Mouse (Mus musculus): ENCODE data around the gene Calhm6. TPM values are rescaled to one million over a fixed set of nuclear protein-coding genes. Genes with fewer than 3 reads are reported as not detected.

Gene Calhm6
- total and polyA plus RNA-seq, 2 experiments from 2014 or later = 0.44 to 1.1 TPM

DNA sequence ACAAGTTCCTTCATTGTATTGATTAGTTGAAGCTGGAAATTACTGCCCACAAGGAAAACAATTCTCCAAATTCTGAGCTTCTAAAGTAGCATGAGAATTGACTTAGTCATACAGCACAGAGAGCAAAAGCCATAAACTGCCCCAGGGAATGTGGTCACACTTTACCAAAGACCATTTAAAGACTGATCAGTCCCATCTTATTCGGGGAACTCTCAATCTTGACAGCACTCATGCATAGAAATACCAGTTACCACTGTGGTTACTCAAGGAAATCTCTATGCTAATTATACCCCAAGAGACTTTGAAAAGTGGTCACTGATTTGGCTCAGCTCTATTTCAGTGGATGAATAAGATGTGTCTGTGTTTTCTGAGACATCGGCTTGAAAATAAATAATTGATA lies 32.6 kb downstream of the Calhm6 start:
- DNase-seq (ENCODE audit: low spot score) (no peak), ATAC-seq (ENCODE audit: low FRiP score) (no peak)
- Histone ChIP-seq H3K4me3 (ENCODE audit: low read depth, low read length) (no peak overlapping the region), H3K9ac (replicated peaks; ENCODE audit: low read length, poor library complexity, severe bottlenecking) (no peak overlapping the region), H3K9me3 (ENCODE audit: low read length) (no peaks in the 10 kb centered on the region), H3K27ac (ENCODE audit: low read depth, low read length) (no peak overlapping the region), H3K36me3 (ENCODE audit: insufficient read depth, low read length) (no peaks in the 10 kb centered on the region), H3K4me1 (ENCODE audit: insufficient read depth, low read length) (no peaks in the 10 kb centered on the region), H3K27me3 (ENCODE audit: insufficient read depth, low read length) (no peaks in the 10 kb centered on the region), H3K4me2 (ENCODE audit: low read depth, low read length, poor library complexity, severe bottlenecking) (no peak overlapping the region)
- WGBS = 51% methylated on average over 2 of the region's 2 CpGs
- TF ChIP-seq CTCF (IDR thresholded peaks at IDR 0.05) = no peak

GRCm38 (mm10) chr10:34091888-34092287 lies 35.9 kb downstream of the Calhm6 start:
- no peaks in the 10 kb centered on the region for H3K4me1 ChIP-seq (ENCODE audit: insufficient read depth, low read length)
- no peaks in the 10 kb centered on the region for H3K36me3 ChIP-seq (ENCODE audit: insufficient read depth, low read length)
- no peaks in the 10 kb centered on the region for H3K9me3 ChIP-seq (ENCODE audit: low read length)
- H3K27me3 ChIP-seq (ENCODE audit: insufficient read depth, low read length) = no peaks in the 10 kb centered on the region
- no peak for ATAC-seq (ENCODE audit: low FRiP score)
- no peak overlapping the region for H3K4me3 ChIP-seq (ENCODE audit: low read depth, low read length)
- H3K4me2 ChIP-seq (ENCODE audit: low read depth, low read length, poor library complexity, severe bottlenecking) = no peak overlapping the region
- TF ChIP-seq CTCF (IDR thresholded peaks at IDR 0.05) = no peak
- no peak overlapping the region for H3K27ac ChIP-seq (ENCODE audit: low read depth, low read length)
- 67% methylated on average over 5 of the region's 5 CpGs for WGBS
- H3K9ac ChIP-seq (replicated peaks; ENCODE audit: low read length, poor library complexity, severe bottlenecking) = no peak overlapping the region
- DNase-seq (ENCODE audit: low spot score) = no peak

DNA sequence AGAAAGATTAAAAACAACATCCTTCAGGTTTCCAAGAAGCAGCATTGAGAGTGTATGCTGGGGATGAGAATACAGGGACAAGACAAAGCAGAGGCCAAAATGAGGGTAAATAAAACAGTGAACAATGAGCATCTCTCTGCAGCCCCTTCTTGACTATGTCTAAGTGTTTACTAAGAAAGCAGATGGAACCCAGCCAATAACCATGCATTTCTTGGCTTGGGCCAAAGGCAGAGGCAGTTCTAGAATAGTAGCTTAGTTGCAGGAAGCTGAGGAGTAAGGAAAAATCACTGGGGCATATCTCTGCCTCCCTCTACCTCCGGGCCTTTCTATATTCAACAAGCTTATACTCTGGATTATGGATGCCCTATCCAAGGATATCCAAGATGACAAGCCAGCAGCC lies 37.3 kb downstream of the Calhm6 start:
- TF ChIP-seq CTCF (IDR thresholded peaks at IDR 0.05) = no peak
- no peak overlapping the region for H3K27ac ChIP-seq (ENCODE audit: low read depth, low read length)
- H3K27me3 ChIP-seq (ENCODE audit: insufficient read depth, low read length) = no peaks in the 10 kb centered on the region
- H3K4me2 ChIP-seq (ENCODE audit: low read depth, low read length, poor library complexity, severe bottlenecking) = no peak overlapping the region
- no peak overlapping the region for H3K4me3 ChIP-seq (ENCODE audit: low read depth, low read length)
- DNase-seq (ENCODE audit: low spot score) = no peak
- ATAC-seq (ENCODE audit: low FRiP score) = no peak
- 83% methylated on average over 1 of the region's 1 CpGs for WGBS
- no peaks in the 10 kb centered on the region for H3K36me3 ChIP-seq (ENCODE audit: insufficient read depth, low read length)
- H3K4me1 ChIP-seq (ENCODE audit: insufficient read depth, low read length) = no peaks in the 10 kb centered on the region
- H3K9ac ChIP-seq (replicated peaks; ENCODE audit: low read length, poor library complexity, severe bottlenecking) = no peak overlapping the region
- no peaks in the 10 kb centered on the region for H3K9me3 ChIP-seq (ENCODE audit: low read length)

DNA sequence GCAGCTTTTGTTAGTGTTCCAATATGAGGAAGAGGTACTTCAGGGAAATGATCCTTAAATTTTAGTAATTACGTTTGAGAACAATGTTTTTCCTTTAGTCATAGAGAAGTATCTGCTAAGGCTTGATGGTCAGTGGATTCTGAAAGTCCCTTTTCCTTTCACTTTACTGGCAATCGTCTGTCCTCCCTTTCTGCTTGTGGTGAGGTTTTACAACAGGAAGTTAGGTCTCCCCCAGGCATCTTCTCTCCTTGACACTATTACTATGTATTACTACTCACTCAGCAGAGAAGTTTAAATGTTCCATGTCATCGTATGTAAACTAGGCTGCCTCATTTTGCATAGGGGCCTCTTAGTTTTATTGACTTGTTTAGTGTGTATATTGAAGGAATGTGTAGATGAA lies 38.3 kb downstream of the Calhm6 start:
- Histone ChIP-seq H3K9ac (replicated peaks; ENCODE audit: low read length, poor library complexity, severe bottlenecking) (no peak overlapping the region), H3K9me3 (ENCODE audit: low read length) (no peaks in the 10 kb centered on the region), H3K4me2 (ENCODE audit: low read depth, low read length, poor library complexity, severe bottlenecking) (no peak overlapping the region), H3K36me3 (ENCODE audit: insufficient read depth, low read length) (no peaks in the 10 kb centered on the region), H3K27ac (ENCODE audit: low read depth, low read length) (no peak overlapping the region), H3K4me3 (ENCODE audit: low read depth, low read length) (no peak overlapping the region), H3K4me1 (ENCODE audit: insufficient read depth, low read length) (no peaks in the 10 kb centered on the region), H3K27me3 (ENCODE audit: insufficient read depth, low read length) (no peaks in the 10 kb centered on the region)
- no peak for DNase-seq (ENCODE audit: low spot score)
- TF ChIP-seq CTCF (IDR thresholded peaks at IDR 0.05) = no peak
- WGBS = 86% methylated on average over 3 of the region's 3 CpGs
- no peak for ATAC-seq (ENCODE audit: low FRiP score)

- no peak for ATAC-seq (ENCODE audit: low FRiP score)
- H3K9me3 ChIP-seq (ENCODE audit: low read length) = no peaks in the 10 kb centered on the region
- H3K27ac ChIP-seq (ENCODE audit: low read depth, low read length) = no peak overlapping the region
- H3K9ac ChIP-seq (replicated peaks; ENCODE audit: low read length, poor library complexity, severe bottlenecking) = no peak overlapping the region
- no peak for TF ChIP-seq CTCF (IDR thresholded peaks at IDR 0.05)
- H3K4me3 ChIP-seq (ENCODE audit: low read depth, low read length) = no peak overlapping the region
- no peaks in the 10 kb centered on the region for H3K36me3 ChIP-seq (ENCODE audit: insufficient read depth, low read length)
- H3K4me1 ChIP-seq (ENCODE audit: insufficient read depth, low read length) = no peaks in the 10 kb centered on the region
- no peaks in the 10 kb centered on the region for H3K27me3 ChIP-seq (ENCODE audit: insufficient read depth, low read length)
- DNase-seq (ENCODE audit: low spot score) = no peak
- WGBS = 90% methylated on average over 2 of the region's 2 CpGs
- H3K4me2 ChIP-seq (ENCODE audit: low read depth, low read length, poor library complexity, severe bottlenecking) = no peak overlapping the region
Observed at GRCm38 (mm10) chr10:34088515-34088914, 39.3 kb downstream of the Calhm6 start.

DNA sequence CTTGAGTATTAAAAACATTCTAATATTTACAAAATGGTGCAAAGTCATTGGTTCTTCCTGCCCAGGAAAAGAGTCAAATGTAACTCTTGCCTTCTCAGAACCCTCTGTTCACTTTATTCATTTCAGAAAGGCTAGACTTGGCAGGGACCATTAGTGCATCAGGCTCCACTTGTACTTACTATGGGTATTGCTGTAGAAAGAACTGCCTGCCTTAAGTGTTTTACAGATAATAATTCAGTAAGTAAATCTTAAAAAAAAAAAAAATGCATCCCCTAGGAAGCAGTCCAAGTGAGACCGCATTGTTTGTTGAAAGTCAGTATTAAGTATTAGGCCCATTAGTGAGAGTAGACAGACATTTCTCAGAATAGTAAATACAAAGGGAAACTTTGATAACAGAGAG lies 41.3 kb downstream of the Calhm6 start:
- H3K27ac ChIP-seq (ENCODE audit: low read depth, low read length) = no peak overlapping the region
- H3K4me1 ChIP-seq (ENCODE audit: insufficient read depth, low read length) = no peaks in the 10 kb centered on the region
- DNase-seq (ENCODE audit: low spot score) = no peak
- no peak overlapping the region for H3K9ac ChIP-seq (replicated peaks; ENCODE audit: low read length, poor library complexity, severe bottlenecking)
- H3K4me2 ChIP-seq (ENCODE audit: low read depth, low read length, poor library complexity, severe bottlenecking) = no peak overlapping the region
- H3K36me3 ChIP-seq (ENCODE audit: insufficient read depth, low read length) = no peaks in the 10 kb centered on the region
- 86% methylated on average over 1 of the region's 1 CpGs for WGBS
- TF ChIP-seq CTCF (IDR thresholded peaks at IDR 0.05) = no peak
- H3K4me3 ChIP-seq (ENCODE audit: low read depth, low read length) = no peak overlapping the region
- no peaks in the 10 kb centered on the region for H3K9me3 ChIP-seq (ENCODE audit: low read length)
- ATAC-seq (ENCODE audit: low FRiP score) = no peak
- H3K27me3 ChIP-seq (ENCODE audit: insufficient read depth, low read length) = no peaks in the 10 kb centered on the region

Other genes starting within 250 kb of the Calhm6 start
- 2.3 and 2.8 TPM in 2 replicates for gene Rsph4a, start 222.9 kb downstream of the Calhm6 start, total RNA-seq (2014; rRNA removed)
- gene Rsph4a, start 222.9 kb downstream of the Calhm6 start, polyA plus RNA-seq (2015; fragmentation: Nextera tagmentation; extraction: Ambion mirVana) = 1.9 and 2.6 TPM in 2 replicates
- 14.1 and 14.6 TPM in 2 replicates for gene Zup1, start 176.7 kb downstream of the Calhm6 start, total RNA-seq (2014; rRNA removed)
- gene Zup1, start 176.7 kb downstream of the Calhm6 start, polyA plus RNA-seq (2015; fragmentation: Nextera tagmentation; extraction: Ambion mirVana) = 11.7 and 12.8 TPM in 2 replicates
- gene Rwdd1, start 108.4 kb downstream of the Calhm6 start, total RNA-seq (2014; rRNA removed) = 124 and 145 TPM in 2 replicates
- 157 and 174 TPM in 2 replicates for gene Rwdd1, start 108.4 kb downstream of the Calhm6 start, polyA plus RNA-seq (2015; fragmentation: Nextera tagmentation; extraction: Ambion mirVana)
- not detected in 2 replicates for gene Trappc3l, start 90.4 kb downstream of the Calhm6 start, total RNA-seq (2014; rRNA removed)
- not detected in 2 replicates for gene Trappc3l, start 90.4 kb downstream of the Calhm6 start, polyA plus RNA-seq (2015; fragmentation: Nextera tagmentation; extraction: Ambion mirVana)
- 0.33 TPM in 1 of 2 replicates, not detected in the other for gene Calhm4, start 83.7 kb downstream of the Calhm6 start, total RNA-seq (2014; rRNA removed)
- not detected in 2 replicates for gene Calhm4, start 83.7 kb downstream of the Calhm6 start, polyA plus RNA-seq (2015; fragmentation: Nextera tagmentation; extraction: Ambion mirVana)
- 0.60 and 1.0 TPM in 2 replicates for gene Calhm5, start 31.5 kb downstream of the Calhm6 start, total RNA-seq (2014; rRNA removed)
- gene Calhm5, start 31.5 kb downstream of the Calhm6 start, polyA plus RNA-seq (2015; fragmentation: Nextera tagmentation; extraction: Ambion mirVana) = 0.86 and 0.91 TPM in 2 replicates
- gene Dse, start 79.7 kb upstream of the Calhm6 start, total RNA-seq (2014; rRNA removed) = 19.7 and 37.4 TPM in 2 replicates
- 5.9 and 7.0 TPM in 2 replicates for gene Dse, start 79.7 kb upstream of the Calhm6 start, polyA plus RNA-seq (2015; fragmentation: Nextera tagmentation; extraction: Ambion mirVana)
- 93.3 and 94.2 TPM in 2 replicates for gene Tspyl1, start 154.2 kb upstream of the Calhm6 start, total RNA-seq (2014; rRNA removed)
- gene Tspyl1, start 154.2 kb upstream of the Calhm6 start, polyA plus RNA-seq (2015; fragmentation: Nextera tagmentation; extraction: Ambion mirVana) = 129 and 139 TPM in 2 replicates
- 579 and 597 TPM in 2 replicates for gene Tspyl4, start 169.5 kb upstream of the Calhm6 start, total RNA-seq (2014; rRNA removed)
- 508 and 510 TPM in 2 replicates for gene Tspyl4, start 169.5 kb upstream of the Calhm6 start, polyA plus RNA-seq (2015; fragmentation: Nextera tagmentation; extraction: Ambion mirVana)

Data from midbrain, postnatal 0 days (tissue).